Mouse (Mus musculus) myocyte (in vitro differentiated cells): ENCODE results near the gene Jag1.

Source experiments
- E2F4 ChIP-seq: IDR thresholded peaks from one replicate; pipeline ENCODE4 v1.6.1; 2011; ENCODE audit warnings: mild to moderate bottlenecking, control low read depth, moderate library complexity; ENCODE audit not compliant: insufficient read depth
- MAX ChIP-seq: IDR thresholded peaks from one replicate; pipeline ENCODE4 v1.6.1; 2011; ENCODE audit warnings: low read depth, mild to moderate bottlenecking, control low read depth
- MYOD1 ChIP-seq, 3 experiments: IDR thresholded peaks; one replicate each; pipeline ENCODE4 v1.6.1; 2011; ENCODE audit warnings: control low read depth in 2 of 3, low read depth in 2 of 3, mild to moderate bottlenecking in 2 of 3, moderate library complexity in 1 of 3; ENCODE audit not compliant: insufficient read length in 2 of 3, control insufficient read depth in 1 of 3
- POLR2A ChIP-seq: IDR thresholded peaks from one replicate; pipeline ENCODE4 v1.6.1; 2011; ENCODE audit warnings: low read depth, mild to moderate bottlenecking, control low read depth, moderate library complexity; ENCODE audit not compliant: insufficient read length
- TCF12 ChIP-seq: IDR thresholded peaks from one replicate; pipeline ENCODE4 v1.6.1; 2011; ENCODE audit warnings: mild to moderate bottlenecking, control low read depth; ENCODE audit not compliant: poor library complexity, insufficient read depth, severe bottlenecking
- USF1 ChIP-seq: IDR thresholded peaks from one replicate; pipeline ENCODE4 v1.6.1; 2011; ENCODE audit warnings: low read depth, mild to moderate bottlenecking, control low read depth, moderate library complexity

GRCm38 (mm10) chr2:137153172-137153667 is 36.8 kb upstream of the Jag1 start:
- TF ChIP-seq POLR2A (no peak), USF1 (no peak), E2F4 (no peak), MYOD1 (IDR thresholded peaks at IDR 0.05; ENCODE audit: control insufficient read depth in 1 of 3, insufficient read length in 2 of 3, low read depth in 2 of 3) (no peak), TCF12 (no peak), MAX (no peak)
